Mouse (Mus musculus) brown adipose tissue, adult 24 weeks (tissue): ENCODE measurements at regions not wholly inside any gene's neighbourhood (a gene's known extent, or its start where the extent isn't known, plus 50 kb on each side); places are given as distances from the start of the nearest gene placed in this dataset.
A peak's percentile ranks its signal among the peaks of the same experiment; 100 is the strongest.
"Not testable (repeated sequence)": the region's sequence is repeated elsewhere in the genome, so short reads cannot be mapped to it uniquely, and the experiment has no call there.

ENCODE experiments used
- H3K27ac ChIP-seq: fragments of 200-500 bp; replicated peaks from 2 replicates; pipeline ENCODE4 v1.5.1; 2012; ENCODE audit warnings: low read depth, mild to moderate bottlenecking, low read length
- H3K4me1 ChIP-seq: fragments of 200-500 bp; 2 replicates; pipeline ENCODE4 v1.6.1; 2012; ENCODE audit warnings: low read length, mixed read lengths; ENCODE audit not compliant: control insufficient read depth, insufficient read depth, insufficient read length
- H3K4me3 ChIP-seq: fragments of 200-500 bp; 2 replicates; pipeline ENCODE4 v1.5.1; 2012; ENCODE audit warnings: low read depth, mild to moderate bottlenecking, low read length, moderate library complexity; ENCODE audit not compliant: insufficient read depth

DNA sequence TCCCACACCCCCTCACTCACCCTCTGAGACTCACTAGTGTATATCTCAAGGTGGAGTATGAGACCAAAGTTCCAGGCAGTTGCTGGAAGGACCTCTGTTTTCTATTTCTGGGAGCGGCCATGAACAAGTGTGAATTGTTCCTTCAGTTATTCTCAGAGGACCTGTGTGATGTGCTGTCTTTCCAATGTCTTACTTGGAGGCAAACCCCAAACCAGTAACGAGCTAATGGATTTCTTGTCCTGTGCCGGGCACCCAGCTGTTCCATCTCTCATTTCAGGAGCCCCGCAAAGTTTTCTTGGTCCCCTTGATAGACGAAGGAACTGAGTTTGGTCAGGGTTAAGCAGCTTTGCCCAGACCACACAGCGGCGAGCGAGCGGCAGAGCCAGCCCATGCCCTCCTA lies 155.4 kb downstream of the Tomm20 start:
- peaks cover 10% of the 10 kb centered on the region; the same call in 1 of the 2 replicates for H3K4me1 ChIP-seq
- no peak overlapping the region for H3K4me3 ChIP-seq
- H3K27ac ChIP-seq: no peak overlapping the region

GRCm38 (mm10) chr8:126789076-126789475 lies 156.6 kb downstream of the Tomm20 start:
- Histone ChIP-seq H3K27ac (peak overlapping the region; percentile 56), H3K4me3 (no peak overlapping the region), H3K4me1 (peaks cover 20% of the 10 kb centered on the region)

DNA sequence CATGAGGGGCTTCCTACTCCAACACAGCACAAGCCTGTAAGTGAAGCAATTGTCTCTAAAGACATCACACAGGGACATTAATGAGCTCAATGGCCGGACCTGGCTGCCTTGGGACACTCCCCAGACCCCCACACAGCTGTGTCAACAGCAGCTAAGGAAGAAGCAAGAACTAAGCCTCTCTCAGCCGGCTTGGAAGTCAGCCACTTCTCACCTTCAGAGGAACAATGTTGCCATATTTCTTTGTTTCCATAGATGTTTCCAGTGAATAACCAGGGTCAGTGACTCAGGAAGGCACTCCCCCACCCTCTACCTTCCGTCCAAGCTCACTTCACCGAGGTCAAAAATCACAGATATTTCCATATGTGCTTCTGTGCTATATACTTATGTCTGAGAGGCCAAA lies 157.0 kb downstream of the Tomm20 start:
- peaks cover 22% of the 10 kb centered on the region for H3K4me1 ChIP-seq
- H3K27ac ChIP-seq: peak overlapping the region; percentile 56
- H3K4me3 ChIP-seq: no peak overlapping the region

DNA sequence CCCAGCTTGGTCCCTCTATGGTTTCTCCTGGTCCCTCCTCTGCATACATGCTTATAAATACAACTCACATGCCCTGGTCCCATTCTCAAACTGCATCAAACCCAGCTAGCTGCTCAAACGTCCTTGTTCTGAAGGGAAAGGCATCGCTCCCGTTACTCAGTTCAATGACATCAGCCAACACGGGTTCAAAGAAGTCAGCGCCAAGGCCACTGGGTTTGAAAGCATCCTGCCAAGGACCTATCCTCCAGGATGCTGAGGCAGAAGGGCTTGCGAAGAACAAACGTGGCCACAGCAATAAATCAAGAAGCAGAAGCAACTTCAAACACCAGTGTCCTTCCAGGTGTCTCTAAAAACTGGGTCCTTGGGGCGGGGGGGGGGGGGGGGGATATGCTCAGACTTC lies 158.2 kb downstream of the Tomm20 start:
- no peak overlapping the region for H3K4me3 ChIP-seq
- H3K27ac ChIP-seq: no peak overlapping the region

DNA sequence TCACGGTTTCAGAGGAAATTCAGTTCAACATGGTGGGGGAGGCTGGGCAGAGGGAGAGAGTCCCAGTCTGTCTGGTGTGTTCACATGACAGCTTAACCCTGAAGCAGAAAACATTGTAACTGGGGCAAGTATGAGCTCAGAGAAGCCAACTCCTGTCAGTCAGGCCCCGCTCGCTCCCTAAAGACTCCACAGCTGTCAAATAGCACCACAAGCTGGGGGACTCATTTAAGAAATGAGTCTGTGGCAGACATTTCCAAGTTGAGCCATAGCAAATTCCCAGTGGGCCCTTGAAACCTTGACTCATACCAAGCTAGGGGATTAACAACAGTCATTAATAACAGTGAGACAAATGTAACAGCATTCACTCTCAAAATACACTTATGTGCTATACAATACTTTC lies 160.4 kb downstream of the Tomm20 start:
- Histone ChIP-seq H3K27ac (peak overlapping the region; percentile 18; the same call in 1 of the 2 replicates), H3K4me1 (peaks cover 27% of the 10 kb centered on the region), H3K4me3 (no peak overlapping the region)

More for the DNA sequence above, 158.2 kb downstream of the Tomm20 start:
- peaks cover 27% of the 10 kb centered on the region for H3K4me1 ChIP-seq

DNA sequence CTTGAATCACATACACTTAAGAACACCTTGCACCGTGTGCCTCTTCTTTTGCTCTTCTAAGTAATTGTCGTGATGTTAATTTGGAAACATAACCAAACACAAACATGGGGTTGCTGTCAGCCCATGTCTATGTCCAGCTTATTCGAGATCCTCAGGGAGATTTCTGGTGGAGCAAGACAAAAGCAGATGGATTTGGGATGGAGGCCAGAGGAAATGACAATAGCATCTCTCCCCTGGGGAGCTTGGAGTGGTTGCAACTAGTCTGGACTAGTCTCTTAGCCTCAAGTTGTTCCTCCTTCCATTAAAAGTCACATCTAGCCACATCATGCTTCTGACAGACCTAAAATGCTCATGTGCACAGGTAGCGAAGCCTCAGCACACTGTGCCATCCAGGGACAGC lies 161.0 kb downstream of the Tomm20 start:
- peaks cover 24% of the 10 kb centered on the region for H3K4me1 ChIP-seq
- no peak overlapping the region for H3K4me3 ChIP-seq
- H3K27ac ChIP-seq: peak overlapping the region; percentile 18; the same call in 1 of the 2 replicates

DNA sequence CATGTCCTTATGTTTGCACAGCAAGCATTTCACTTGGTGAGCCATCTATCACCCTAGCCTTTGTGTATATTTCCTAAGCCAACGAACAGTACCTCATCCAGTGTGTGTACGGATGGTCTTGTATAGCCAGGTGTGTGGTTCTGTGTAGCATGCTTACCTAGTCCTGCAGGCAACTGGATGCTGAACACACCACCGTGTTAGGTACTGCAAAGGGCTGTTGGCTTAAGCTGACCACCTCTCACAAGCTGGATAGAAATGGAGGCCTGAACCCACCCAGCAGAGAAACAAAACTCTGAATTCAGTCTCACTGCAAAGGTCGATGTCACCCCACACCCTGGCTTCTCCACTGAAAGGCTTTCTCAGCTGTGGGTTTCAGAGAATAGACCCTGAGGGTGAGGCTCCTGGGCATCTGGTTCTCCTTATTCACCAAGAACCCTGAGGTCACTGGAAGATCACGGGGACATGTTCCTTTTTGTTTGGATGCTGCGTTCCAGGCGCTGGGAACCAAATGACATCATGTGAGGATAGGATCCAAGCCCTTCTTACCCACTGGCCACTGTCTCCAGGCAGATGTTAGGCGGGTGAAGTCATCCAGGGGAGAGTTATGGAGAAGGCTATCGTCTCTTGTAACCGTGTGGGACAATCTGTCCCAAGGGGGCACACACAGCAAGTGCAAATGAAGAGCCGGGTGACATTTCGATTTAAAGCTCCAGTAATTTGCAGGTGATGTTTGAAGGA lies 161.8 kb downstream of the Tomm20 start:
- Histone ChIP-seq H3K27ac (peak overlapping the region; percentile 1; the same call in 1 of the 2 replicates), H3K4me3 (no peak overlapping the region), H3K4me1 (peaks cover 24% of the 10 kb centered on the region)

DNA sequence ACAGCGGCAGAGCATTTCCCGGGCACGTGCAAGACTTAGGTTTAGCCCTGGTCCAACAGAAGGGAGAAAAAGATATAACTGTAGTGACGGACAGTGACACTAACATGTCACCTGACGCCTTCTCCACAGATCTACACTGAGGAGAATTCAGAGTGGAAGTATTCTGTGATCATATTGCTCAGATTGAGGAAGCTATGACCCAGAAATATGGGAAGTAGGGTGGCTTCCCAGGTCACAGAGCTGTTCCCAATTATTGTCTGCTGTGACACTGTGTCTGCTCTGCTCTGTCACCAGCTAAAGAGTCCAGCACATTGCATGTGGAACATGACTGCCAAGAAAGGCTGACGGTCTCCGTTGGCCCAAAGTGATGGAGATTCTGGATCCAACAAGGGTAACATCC lies 167.0 kb downstream of the Tomm20 start:
- Histone ChIP-seq H3K4me1 (peaks cover 9% of the 10 kb centered on the region; the same call in 1 of the 2 replicates), H3K4me3 (no peak overlapping the region), H3K27ac (no peak overlapping the region)

DNA sequence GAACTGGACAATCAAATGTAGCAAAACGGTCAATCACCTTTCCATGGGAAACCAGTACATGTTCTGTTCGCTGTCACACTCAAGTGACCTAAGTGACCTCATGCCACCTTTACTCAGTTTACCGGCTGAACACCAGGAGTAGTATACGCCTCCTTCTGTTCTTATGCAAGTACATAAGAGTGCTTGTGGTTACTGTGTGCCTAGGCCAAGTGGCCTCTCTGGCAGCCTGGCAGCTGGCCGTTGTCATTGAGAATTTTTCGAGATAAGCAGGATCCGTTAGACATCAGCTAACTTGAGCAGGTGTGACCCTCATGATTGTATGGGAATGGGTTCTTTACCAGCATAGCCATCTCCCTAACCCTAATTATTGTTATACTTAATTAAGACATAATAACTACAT lies 167.5 kb downstream of the Tomm20 start:
- H3K4me1 ChIP-seq: peaks cover 4% of the 10 kb centered on the region; the same call in 1 of the 2 replicates
- no peak overlapping the region for H3K4me3 ChIP-seq
- H3K27ac ChIP-seq: no peak overlapping the region

DNA sequence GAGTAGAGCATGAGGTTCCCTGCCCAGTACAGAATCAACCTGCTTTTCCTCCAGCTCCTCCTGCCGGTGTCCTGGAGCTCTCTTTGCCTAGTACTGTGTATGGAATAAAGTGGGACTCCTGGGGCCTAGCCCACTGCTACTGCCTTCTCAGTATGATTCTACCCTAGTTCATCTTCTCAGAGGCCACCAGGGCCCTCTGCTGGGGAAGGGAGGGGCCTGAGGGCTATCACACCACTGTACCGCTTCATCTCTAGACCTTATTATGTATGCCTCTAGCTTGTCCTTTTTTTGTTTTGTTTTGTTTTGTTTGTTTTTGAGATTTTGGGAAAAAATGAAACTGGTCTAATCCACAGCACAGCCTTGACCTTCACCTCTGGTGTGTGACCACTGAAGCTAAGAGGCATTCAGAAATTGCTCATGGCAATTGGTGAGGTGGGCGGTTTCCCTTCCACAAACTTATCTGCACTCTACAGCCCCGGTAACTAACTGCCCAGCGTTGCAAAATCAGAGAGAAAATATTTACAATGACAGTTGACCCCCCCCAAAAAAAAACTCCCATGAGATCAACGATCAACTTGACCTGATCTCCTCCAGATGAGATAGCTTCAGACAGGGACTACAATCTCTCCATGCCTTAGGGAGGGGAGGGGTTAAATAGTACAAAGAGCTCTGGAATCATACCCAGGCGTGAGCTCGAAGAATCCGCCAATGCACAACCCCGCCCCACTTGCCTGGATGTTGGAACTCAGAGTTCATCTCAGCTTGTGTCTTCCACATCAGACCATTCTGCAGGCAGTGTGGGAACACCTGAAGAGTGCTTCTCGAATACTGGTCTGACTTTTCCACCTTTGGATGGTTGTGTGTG lies 168.8 kb downstream of the Tomm20 start:
- no peak overlapping the region for H3K4me3 ChIP-seq
- no peak overlapping the region for H3K27ac ChIP-seq

DNA sequence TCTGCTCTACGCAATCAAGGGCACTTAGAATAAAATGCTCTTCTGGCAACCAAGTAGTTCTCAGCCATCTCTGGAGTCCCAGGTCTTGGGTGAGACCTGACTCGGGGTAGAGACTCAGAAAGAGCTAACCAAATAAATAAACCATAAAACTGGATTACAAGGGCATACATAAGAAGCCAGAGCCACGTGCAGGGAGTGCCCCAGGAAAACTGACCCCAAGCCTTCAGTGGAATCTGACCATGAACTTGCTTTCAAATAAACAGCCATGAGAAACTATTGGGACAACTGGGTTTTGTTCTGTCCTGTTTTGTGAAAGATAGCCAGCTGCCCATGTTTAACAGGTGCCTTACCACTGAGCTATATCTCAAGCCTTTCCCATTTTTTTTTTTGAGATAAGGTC lies 170.3 kb downstream of the Tomm20 start:
- Histone ChIP-seq H3K4me3 (no peak overlapping the region), H3K27ac (peak overlapping the region; percentile 70), H3K4me1 (peaks cover 8% of the 10 kb centered on the region)

More for the DNA sequence above, 168.8 kb downstream of the Tomm20 start:
- H3K4me1 ChIP-seq: peaks cover 8% of the 10 kb centered on the region; the same call in 1 of the 2 replicates

DNA sequence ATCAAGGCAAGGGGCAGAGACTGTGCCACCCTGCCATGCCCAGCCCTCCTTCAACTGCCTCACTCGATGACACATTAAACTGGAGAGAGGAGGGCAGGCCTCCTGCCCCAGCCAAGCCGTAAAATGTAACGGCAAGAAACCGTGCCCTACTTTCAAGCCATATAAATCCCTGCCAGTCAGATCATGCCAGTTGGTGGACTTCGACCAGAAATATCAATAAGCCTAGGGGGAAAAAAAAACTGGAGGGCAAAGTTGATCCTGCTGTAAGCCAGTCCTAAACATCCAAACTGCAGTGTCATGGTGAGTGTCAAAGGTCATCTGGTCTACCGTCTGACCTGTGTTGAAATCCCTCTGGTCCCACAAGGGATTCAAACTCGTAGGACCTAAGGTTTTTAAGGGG lies 170.8 kb downstream of the Tomm20 start:
- H3K27ac ChIP-seq: peak overlapping the region; percentile 70
- H3K4me1 ChIP-seq: peaks cover 8% of the 10 kb centered on the region
- no peak overlapping the region for H3K4me3 ChIP-seq

DNA sequence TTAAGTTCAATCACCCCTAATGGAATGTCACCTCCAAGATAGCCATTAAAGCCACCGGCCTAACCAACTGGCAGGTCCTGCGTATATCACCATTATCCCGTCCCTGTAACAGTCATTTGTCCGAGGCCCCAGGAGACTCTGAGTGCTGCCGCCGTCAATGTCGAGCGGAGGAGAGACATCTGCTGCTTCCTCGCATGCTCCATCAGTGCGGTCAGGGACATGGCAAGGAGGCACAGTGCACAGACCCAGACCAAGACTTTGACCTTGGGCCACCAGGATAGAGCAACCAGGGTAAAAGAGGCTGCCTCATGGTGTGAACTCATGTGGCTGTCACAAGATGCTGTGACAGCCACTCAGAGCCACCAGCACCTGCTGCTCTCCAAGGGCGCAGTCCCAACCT lies 172.9 kb downstream of the Tomm20 start:
- no peak overlapping the region for H3K4me3 ChIP-seq

GRCm38 (mm10) chr8:126772194-126772593 lies 173.4 kb downstream of the Tomm20 start:
- no peak overlapping the region for H3K4me3 ChIP-seq
- H3K4me1 ChIP-seq: peaks cover 6% of the 10 kb centered on the region
- H3K27ac ChIP-seq: no peak overlapping the region

More for the DNA sequence above, 172.9 kb downstream of the Tomm20 start:
- H3K27ac ChIP-seq: no peak overlapping the region
- peaks cover 6% of the 10 kb centered on the region for H3K4me1 ChIP-seq

- H3K27ac ChIP-seq, H3K4me1 ChIP-seq, H3K4me3 ChIP-seq: not testable (repeated sequence)
Observed at GRCm38 (mm10) chr8:126770374-126770773, 175.3 kb downstream of the Tomm20 start.
